Mouse (Mus musculus) thymus, adult 18-20 months (tissue): ENCODE results near the gene Cd81.

Experiments
- DNase-seq, 2 experiments: peaks; one replicate each; pipeline ENCODE4 v3.0.0; 2022; ENCODE audit warnings: mixed read lengths in 2 of 2

Gene Cd81

DNA sequence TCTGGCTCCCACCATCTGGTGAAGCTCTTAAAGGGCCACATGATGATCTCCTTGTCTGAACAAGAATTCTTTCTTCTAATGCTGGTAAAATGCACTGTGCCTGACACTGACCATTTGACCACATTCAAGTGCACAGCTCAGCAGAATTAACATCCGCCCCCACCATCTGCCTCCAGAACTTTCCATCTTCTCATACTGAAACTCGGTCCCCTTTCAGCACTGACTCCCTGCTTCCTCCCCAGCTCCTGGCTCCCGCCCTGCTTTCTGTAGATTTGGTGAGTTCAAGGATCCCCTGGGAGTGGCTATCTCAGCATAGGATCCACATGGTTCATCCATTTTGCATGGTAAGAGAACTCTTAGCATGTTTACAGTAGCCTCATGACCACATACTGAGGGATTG lies 31.8 kb upstream of the Cd81 start:
- no peak for DNase-seq

- DNase-seq = no peak
Measured at GRCm38 (mm10) chr7:143021356-143022164, 31.0 kb upstream of the Cd81 start.

- no peak for DNase-seq
Measured at GRCm38 (mm10) chr7:143023499-143023898, 29.0 kb upstream of the Cd81 start.

GRCm38 (mm10) chr7:143024293-143024692 lies 28.2 kb upstream of the Cd81 start:
- no peak for DNase-seq

- no peak for DNase-seq
Measured at GRCm38 (mm10) chr7:143025496-143025895, 27.0 kb upstream of the Cd81 start.

DNA sequence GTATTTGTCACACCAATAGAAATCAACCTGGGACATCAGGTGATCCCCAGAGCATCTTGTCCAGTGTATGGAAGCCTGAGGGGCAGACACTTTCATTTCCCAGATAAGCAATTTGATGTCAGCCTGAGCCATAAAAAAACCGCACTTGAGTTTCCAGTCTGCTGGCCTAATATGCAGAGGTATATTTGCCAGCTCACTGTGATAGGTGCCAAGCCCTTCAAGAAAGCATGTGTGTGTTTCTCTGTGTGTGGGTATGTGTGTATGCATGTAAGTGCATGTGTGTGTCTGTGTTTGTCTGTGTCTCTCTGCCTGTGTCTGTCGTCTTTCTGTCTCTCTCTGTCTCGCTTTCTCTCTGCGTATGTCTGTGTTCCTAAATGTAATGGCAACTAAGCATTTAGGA lies 25.3 kb upstream of the Cd81 start:
- DNase-seq = no peak

GRCm38 (mm10) chr7:143031816-143032215 lies 20.7 kb upstream of the Cd81 start:
- DNase-seq = no peak

DNA sequence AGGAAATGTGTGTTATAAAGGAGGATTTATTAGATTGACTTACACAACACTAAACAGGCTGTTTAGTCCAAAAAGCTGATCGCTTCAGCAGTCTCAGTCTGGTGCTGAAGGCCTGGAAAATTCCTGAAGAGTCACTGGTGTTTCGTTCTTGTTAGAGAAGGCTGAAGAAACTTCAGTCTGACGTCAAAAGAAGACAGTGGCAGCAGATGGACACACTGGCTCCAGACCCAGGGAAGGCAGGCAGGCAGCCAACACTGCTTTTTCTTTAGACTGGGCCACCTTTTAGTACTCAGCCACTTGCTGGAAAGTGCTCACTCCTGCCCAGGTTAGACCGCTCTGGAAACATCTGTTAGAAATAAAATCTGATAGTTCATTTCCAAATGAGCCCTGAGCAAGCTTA lies 19.0 kb upstream of the Cd81 start:
- no peak for DNase-seq

- no peak for DNase-seq
Measured at GRCm38 (mm10) chr7:143034112-143034511, 18.4 kb upstream of the Cd81 start.

DNA sequence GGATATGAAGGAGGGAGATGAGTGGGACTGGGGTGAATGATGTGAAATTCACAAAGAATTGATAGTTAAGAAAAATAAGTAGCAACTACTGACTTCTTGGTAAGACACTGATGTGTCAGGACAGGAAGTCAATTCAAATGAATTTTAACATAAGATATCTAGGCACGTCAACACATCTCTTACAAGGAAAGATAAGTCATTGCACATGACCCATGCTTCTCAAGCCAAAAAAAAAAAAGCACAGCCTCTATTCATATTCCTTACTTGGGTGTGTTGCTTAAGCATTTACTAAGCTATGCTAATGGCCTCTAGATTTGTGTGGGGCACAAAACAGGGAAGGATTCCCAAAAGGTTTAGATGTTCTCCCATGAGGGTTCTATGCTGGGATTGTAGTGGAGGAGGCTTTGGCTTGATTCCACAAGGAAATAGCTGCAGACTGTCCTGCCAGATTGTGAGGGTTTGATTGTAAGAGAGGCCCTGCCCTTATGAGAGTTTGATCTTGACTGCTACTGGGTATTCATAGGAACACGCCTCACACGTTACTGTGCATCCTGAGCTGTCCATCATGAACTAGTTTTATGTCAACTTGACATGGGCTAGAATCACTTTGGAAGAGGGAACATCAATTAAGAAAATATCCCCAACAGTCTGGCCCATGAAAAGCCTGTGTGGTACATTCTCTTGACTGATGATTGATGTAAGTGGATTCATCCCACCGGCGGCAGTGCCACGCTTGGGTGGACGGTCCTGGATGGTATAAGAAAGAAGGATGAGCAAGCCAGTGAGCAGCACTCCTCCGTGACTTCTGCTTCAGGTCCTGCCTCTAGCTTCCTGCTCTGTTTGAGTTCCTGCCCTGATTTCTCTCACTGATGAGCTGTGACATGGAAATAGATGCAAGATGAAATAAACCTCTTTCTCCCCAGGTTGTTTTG lies 17.8 kb upstream of the Cd81 start:
- DNase-seq = no peak

DNA sequence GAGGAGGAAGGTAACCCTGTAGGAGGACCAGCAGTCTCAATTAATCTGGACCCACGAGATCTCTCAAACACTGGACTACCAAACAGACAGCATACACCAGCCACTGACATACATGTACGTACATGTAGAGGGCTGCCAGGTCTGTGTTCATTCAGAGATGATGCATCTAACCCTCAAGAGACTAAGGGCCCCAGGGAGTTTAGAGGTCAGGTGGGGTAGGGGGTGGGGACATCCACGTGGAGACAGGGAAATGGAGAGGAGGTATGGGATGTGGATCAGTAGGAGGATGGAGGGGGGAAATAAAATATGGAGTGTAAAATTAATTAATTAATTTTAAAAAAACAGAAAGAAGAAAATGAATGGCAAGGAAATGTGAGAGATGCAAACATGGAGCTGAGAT lies 15.8 kb upstream of the Cd81 start:
- DNase-seq = no peak

- no peak for DNase-seq
Measured at GRCm38 (mm10) chr7:143037306-143037705, 15.2 kb upstream of the Cd81 start.

- DNase-seq = no peak
Measured at GRCm38 (mm10) chr7:143038174-143038931, 14.2 kb upstream of the Cd81 start.

GRCm38 (mm10) chr7:143040561-143040960 lies 12.0 kb upstream of the Cd81 start:
- DNase-seq = no peak

- no peak for DNase-seq
Measured at GRCm38 (mm10) chr7:143041138-143041822, 11.3 kb upstream of the Cd81 start.

GRCm38 (mm10) chr7:143042089-143042488 lies 10.4 kb upstream of the Cd81 start:
- no peak for DNase-seq

DNA sequence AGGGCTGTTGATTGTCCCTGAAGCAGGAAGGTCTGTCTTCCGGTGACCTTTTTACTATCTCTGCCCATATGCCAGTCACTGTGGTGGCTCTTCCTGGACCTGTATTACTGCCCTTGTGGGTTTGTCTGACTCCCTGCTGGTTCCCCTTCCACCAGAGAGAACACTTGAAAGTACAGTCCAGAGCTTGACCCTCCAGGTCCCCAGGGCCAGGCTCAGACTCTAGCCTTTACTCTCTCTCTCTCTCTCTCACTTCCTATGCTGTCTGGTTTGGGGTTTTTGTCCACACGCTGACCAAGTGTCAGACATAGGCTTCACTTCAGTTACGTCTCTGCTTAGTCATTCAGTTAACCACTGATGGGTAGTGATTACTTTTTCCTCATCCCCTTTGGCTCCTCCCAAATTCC lies 9.6 kb upstream of the Cd81 start:
- no peak for DNase-seq

DNA sequence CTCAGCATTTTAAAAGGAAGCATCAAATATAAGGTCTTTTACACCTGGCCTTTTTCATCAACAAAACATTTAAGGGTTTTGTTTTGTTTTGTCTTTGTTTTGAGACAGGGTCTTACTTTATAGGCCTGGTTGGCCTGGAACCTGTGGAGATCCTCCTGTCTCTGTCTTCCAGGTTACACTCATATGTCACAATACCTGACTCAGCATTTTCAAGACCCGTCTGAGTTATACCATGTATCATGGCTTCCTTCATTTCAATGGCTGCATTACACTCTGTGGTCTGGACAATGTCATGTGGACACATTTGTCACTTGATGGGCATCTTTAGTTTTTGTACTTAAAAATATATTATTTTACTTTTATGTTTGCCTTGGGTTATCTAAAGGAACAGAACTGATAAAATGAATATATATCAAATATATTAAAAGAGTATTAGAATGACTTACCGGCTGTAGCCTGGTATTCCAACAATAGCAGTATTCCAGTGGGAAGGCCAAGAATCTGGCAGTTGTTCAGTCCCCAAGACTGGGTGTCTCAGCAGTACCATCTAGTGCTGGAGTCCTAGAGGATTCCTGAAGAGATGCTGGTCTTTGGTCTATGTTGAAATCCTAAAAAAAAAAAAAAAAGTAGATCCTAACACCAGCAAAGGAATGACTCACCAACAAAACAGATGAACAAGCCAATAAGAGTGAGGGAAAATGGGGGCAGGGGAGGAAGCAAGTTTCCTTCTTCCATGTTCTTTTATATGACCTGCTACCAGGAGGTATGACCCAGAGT lies 8.3 kb upstream of the Cd81 start:
- no peak for DNase-seq

- DNase-seq = no peak
Measured at GRCm38 (mm10) chr7:143044826-143045206, 7.7 kb upstream of the Cd81 start.

- no peak for DNase-seq
Measured at GRCm38 (mm10) chr7:143046358-143046757, 6.2 kb upstream of the Cd81 start.

- DNase-seq = no peak
Measured at GRCm38 (mm10) chr7:143049331-143049730, 3.2 kb upstream of the Cd81 start.
